Mouse (Mus musculus): ENCODE results near the gene Tacc2. TPM values are rescaled to one million over a fixed set of nuclear protein-coding genes. Genes with fewer than 3 reads are reported as not detected.
"Not testable (repeated sequence)": the region's sequence is repeated elsewhere in the genome, so short reads cannot be mapped to it uniquely, and the experiment has no call there.

Gene Tacc2
- polyA plus RNA-seq, 1 experiment from 2014 or later = 47.4 TPM

DNA sequence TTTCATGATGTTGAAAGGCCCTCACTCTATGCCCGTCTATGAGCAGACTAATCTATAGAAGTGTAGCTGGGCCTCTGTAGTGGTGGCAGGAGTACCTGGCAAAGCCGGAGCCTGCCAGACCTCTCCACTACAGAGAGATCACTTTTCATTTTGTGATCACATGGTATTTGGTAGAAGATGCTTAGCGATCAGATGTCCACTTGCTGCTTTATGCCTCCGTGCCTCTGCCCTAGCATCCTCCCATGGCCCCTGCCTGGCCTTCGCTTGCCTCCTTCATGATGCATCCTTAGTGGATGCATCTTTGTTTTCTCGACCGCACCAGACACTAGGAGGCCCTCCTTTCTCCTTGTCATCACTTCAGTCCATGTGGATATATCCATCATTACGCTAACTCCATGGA lies 79.7 kb downstream of the Tacc2 start:
- Histone ChIP-seq H3K36me3 (ENCODE audit: control insufficient read depth, insufficient read depth, low read length) (no peaks in the 10 kb centered on the region), H3K27ac (ENCODE audit: low read depth, low read length) (no peak overlapping the region), H3K4me1 (replicated peaks; ENCODE audit: control insufficient read depth, insufficient read depth, low read length) (0 out of 2 replicates have a peak, but pooled peaks cover 4% of the 10 kb centered on the region), H3K9ac (ENCODE audit: low read length) (no peak overlapping the region), H3K4me3 (ENCODE audit: low read depth, low read length) (no peak overlapping the region), H3K4me2 (ENCODE audit: low read depth, low read length, severe bottlenecking) (no peak overlapping the region), H3K9me3 (ENCODE audit: control insufficient read depth, low read length) (no peaks in the 10 kb centered on the region), H3K27me3 (ENCODE audit: control insufficient read depth, insufficient read depth, low read length) (no peaks in the 10 kb centered on the region)
- ATAC-seq (replicated peaks; ENCODE audit: low FRiP score) (no peak), DNase-seq (ENCODE audit: low spot score) (no peak)
- 94% methylated on average over 8 of the region's 8 CpGs for WGBS

DNA sequence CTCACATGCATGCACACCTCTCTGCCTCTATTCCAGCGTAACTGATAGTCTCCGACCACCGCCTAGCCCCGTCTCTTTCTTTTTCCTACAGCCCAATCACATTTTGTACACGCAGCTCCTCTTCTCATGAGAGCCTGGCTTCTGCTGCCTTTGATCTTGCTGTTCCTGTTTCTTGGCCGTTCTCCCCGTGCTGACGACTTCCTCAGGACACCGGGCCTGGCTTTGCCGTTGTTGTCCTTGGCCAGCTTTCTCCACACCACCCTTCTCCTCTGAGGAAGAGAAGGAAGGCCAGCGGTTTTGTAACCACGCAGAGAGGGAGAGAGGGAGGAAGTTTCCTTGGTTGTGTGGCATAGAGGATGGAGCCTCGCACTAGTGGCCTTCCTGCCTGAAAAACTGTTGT lies 80.5 kb downstream of the Tacc2 start:
- DNase-seq (ENCODE audit: low spot score) = no peak
- Histone ChIP-seq H3K9ac (ENCODE audit: low read length) (no peak overlapping the region), H3K36me3 (ENCODE audit: control insufficient read depth, insufficient read depth, low read length) (no peaks in the 10 kb centered on the region), H3K9me3 (ENCODE audit: control insufficient read depth, low read length) (no peaks in the 10 kb centered on the region), H3K27me3 (ENCODE audit: control insufficient read depth, insufficient read depth, low read length) (no peaks in the 10 kb centered on the region), H3K27ac (ENCODE audit: low read depth, low read length) (no peak overlapping the region), H3K4me1 (replicated peaks; ENCODE audit: control insufficient read depth, insufficient read depth, low read length) (peaks cover 6% of the 10 kb centered on the region; the same call in 1 of the 2 replicates), H3K4me3 (ENCODE audit: low read depth, low read length) (no peak overlapping the region), H3K4me2 (ENCODE audit: low read depth, low read length, severe bottlenecking) (no peak overlapping the region)
- WGBS = 90% methylated on average over 13 of the region's 13 CpGs
- no peak for ATAC-seq (replicated peaks; ENCODE audit: low FRiP score)

DNA sequence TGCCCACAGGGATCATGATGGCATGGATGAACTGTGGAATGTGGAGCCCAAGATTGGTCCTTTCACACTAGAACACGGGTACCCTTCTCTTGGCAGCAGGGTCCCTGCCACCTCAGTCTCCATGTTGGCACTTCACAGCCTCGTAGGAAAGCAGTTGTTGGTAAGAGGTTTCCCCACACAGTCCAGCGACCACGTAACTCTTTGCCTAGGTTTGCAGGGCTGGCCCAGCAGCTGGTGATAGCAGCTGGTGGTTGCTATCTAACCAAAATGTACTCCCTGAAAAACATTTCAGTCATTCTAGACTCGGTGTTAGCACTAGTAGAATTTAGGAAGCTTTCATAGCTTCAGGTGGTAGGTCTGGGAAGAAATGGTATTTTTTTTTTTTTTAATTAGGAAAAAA lies 81.9 kb downstream of the Tacc2 start:
- Histone ChIP-seq H3K9me3 (ENCODE audit: control insufficient read depth, low read length) (no peaks in the 10 kb centered on the region), H3K4me1 (replicated peaks; ENCODE audit: control insufficient read depth, insufficient read depth, low read length) (peaks cover 3% of the 10 kb centered on the region; the same call in 1 of the 2 replicates), H3K4me3 (ENCODE audit: low read depth, low read length) (no peak overlapping the region), H3K27me3 (ENCODE audit: control insufficient read depth, insufficient read depth, low read length) (no peaks in the 10 kb centered on the region), H3K27ac (ENCODE audit: low read depth, low read length) (no peak overlapping the region), H3K4me2 (ENCODE audit: low read depth, low read length, severe bottlenecking) (no peak overlapping the region), H3K36me3 (ENCODE audit: control insufficient read depth, insufficient read depth, low read length) (no peaks in the 10 kb centered on the region), H3K9ac (ENCODE audit: low read length) (no peak overlapping the region)
- WGBS = 88% methylated on average over 5 of the region's 5 CpGs
- ATAC-seq (replicated peaks; ENCODE audit: low FRiP score) (no peak), DNase-seq (ENCODE audit: low spot score) (no peak)

DNA sequence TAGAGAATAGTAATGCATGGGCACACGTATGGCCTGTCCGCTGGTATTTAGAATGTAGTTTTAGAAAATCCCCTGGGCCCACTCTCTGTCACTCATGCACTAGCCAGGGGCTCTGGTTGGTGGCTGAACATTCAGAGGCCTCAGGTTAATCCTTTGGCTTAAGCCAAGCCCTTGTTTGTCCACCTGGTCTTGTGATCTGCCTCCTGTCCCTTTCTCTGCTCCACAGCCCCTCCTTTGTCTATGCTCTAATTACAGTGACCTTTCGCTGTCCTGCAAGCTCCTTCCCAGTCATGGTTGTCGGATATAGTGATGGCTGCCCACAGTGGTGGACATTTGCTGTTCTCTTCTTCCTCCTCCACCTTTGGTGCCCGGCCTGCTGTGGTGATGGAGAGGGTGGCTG lies 85.0 kb downstream of the Tacc2 start:
- H3K4me2 ChIP-seq (ENCODE audit: low read depth, low read length, severe bottlenecking) = no peak overlapping the region
- H3K4me1 ChIP-seq (replicated peaks; ENCODE audit: control insufficient read depth, insufficient read depth, low read length) = peaks cover 3% of the 10 kb centered on the region; the same call in 1 of the 2 replicates
- DNase-seq (ENCODE audit: low spot score) = no peak
- 60% methylated on average over 5 of the region's 5 CpGs for WGBS
- H3K27ac ChIP-seq (ENCODE audit: low read depth, low read length) = no peak overlapping the region
- H3K36me3 ChIP-seq (ENCODE audit: control insufficient read depth, insufficient read depth, low read length) = no peaks in the 10 kb centered on the region; the same call in 1 of the 2 replicates
- H3K9me3 ChIP-seq (ENCODE audit: control insufficient read depth, low read length) = no peaks in the 10 kb centered on the region
- ATAC-seq (replicated peaks; ENCODE audit: low FRiP score) = no peak
- no peak overlapping the region for H3K9ac ChIP-seq (ENCODE audit: low read length)
- no peaks in the 10 kb centered on the region for H3K27me3 ChIP-seq (ENCODE audit: control insufficient read depth, insufficient read depth, low read length)
- no peak overlapping the region for H3K4me3 ChIP-seq (ENCODE audit: low read depth, low read length)

DNA sequence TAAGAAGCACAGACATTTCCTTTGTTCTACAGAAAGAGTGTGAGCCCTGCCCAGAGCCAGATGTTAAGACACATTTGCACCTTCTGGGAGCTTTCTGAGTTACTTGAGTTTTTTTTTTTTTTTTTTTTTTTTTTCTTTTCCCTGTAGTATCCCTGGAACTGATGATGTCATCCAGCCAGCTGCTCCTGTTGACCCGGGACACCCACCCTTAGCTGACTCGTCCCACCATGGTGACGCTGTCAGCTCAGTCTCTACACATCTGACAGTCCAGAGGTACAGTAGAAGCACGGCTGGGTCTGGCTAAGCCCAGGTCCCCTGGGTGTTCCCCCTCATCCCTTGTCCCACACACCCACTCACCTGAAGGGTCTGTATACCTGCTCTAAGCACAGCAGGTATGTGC lies 85.6 kb downstream of the Tacc2 start:
- WGBS = 80% methylated on average over 4 of the region's 4 CpGs
- no peak overlapping the region for H3K4me2 ChIP-seq (ENCODE audit: low read depth, low read length, severe bottlenecking)
- H3K27me3 ChIP-seq (ENCODE audit: control insufficient read depth, insufficient read depth, low read length) = no peaks in the 10 kb centered on the region
- H3K9me3 ChIP-seq (ENCODE audit: control insufficient read depth, low read length) = no peaks in the 10 kb centered on the region
- peaks cover 3% of the 10 kb centered on the region; the same call in 1 of the 2 replicates for H3K4me1 ChIP-seq (replicated peaks; ENCODE audit: control insufficient read depth, insufficient read depth, low read length)
- no peak overlapping the region for H3K4me3 ChIP-seq (ENCODE audit: low read depth, low read length)
- no peak overlapping the region for H3K27ac ChIP-seq (ENCODE audit: low read depth, low read length)
- no peak overlapping the region for H3K9ac ChIP-seq (ENCODE audit: low read length)
- H3K36me3 ChIP-seq (ENCODE audit: control insufficient read depth, insufficient read depth, low read length) = no peaks in the 10 kb centered on the region; the same call in 1 of the 2 replicates
- ATAC-seq (replicated peaks; ENCODE audit: low FRiP score) = no peak; the same call in 1 of the 2 replicates
- no peak for DNase-seq (ENCODE audit: low spot score)

DNA sequence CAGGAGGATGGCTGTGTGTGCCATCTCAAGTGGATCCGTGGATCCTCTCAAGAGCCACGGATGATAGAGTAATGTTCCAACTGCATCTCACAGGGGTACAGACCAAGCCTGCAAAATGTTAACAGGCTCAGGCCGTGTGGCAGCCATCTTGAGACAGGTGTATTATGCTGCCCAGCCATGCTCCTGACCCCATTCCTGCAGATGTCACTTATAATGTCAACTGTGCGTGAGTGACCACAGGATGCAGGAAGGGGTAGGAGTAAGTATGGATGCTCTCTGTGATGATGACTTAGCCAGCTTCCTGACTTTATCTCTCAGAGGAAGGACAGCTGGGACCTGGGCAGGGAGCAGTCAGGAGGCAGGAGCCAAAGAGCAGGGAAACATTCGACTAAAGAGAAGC lies 86.8 kb downstream of the Tacc2 start:
- Histone ChIP-seq H3K4me2 (ENCODE audit: low read depth, low read length, severe bottlenecking) (no peak overlapping the region), H3K4me3 (ENCODE audit: low read depth, low read length) (no peak overlapping the region), H3K9me3 (ENCODE audit: control insufficient read depth, low read length) (no peaks in the 10 kb centered on the region), H3K27me3 (ENCODE audit: control insufficient read depth, insufficient read depth, low read length) (no peaks in the 10 kb centered on the region), H3K4me1 (replicated peaks; ENCODE audit: control insufficient read depth, insufficient read depth, low read length) (peaks cover 5% of the 10 kb centered on the region; the same call in 1 of the 2 replicates), H3K9ac (ENCODE audit: low read length) (no peak overlapping the region), H3K36me3 (ENCODE audit: control insufficient read depth, insufficient read depth, low read length) (no peaks in the 10 kb centered on the region; the same call in 1 of the 2 replicates), H3K27ac (ENCODE audit: low read depth, low read length) (no peak overlapping the region)
- ATAC-seq (replicated peaks; ENCODE audit: low FRiP score) (no peak), DNase-seq (ENCODE audit: low spot score) (no peak)
- WGBS = 94% methylated on average over 5 of the region's 5 CpGs

DNA sequence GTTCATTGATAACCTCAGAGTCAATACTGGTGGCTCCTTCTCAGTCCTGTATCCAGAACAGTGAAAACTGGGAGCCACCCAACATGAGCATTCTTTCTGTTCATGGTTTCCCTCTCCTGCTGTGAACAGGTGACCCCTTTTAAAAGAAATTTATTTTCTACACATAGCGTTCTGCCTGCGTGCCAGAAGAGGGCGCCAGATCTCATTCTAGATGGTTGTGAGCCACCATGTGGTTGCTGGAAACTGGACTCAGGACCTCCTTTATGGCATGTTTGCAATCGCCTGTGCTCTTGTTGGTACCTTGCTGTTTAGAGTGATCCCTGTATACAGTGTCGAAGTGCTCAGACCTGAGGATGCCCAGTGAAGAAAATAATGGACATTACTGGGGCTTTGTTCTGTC lies 87.4 kb downstream of the Tacc2 start:
- H3K36me3 ChIP-seq (ENCODE audit: control insufficient read depth, insufficient read depth, low read length) = no peaks in the 10 kb centered on the region; the same call in 1 of the 2 replicates
- H3K4me1 ChIP-seq (replicated peaks; ENCODE audit: control insufficient read depth, insufficient read depth, low read length) = peaks cover 5% of the 10 kb centered on the region; the same call in 1 of the 2 replicates
- DNase-seq (ENCODE audit: low spot score) (no peak), ATAC-seq (replicated peaks; ENCODE audit: low FRiP score) (no peak)
- H3K4me3 ChIP-seq (ENCODE audit: low read depth, low read length) = no peak overlapping the region
- no peak overlapping the region for H3K4me2 ChIP-seq (ENCODE audit: low read depth, low read length, severe bottlenecking)
- H3K9me3 ChIP-seq (ENCODE audit: control insufficient read depth, low read length) = no peaks in the 10 kb centered on the region
- H3K27me3 ChIP-seq (ENCODE audit: control insufficient read depth, insufficient read depth, low read length) = no peaks in the 10 kb centered on the region
- no peak overlapping the region for H3K27ac ChIP-seq (ENCODE audit: low read depth, low read length)
- no peak overlapping the region for H3K9ac ChIP-seq (ENCODE audit: low read length)
- 87% methylated on average over 5 of the region's 5 CpGs for WGBS

DNA sequence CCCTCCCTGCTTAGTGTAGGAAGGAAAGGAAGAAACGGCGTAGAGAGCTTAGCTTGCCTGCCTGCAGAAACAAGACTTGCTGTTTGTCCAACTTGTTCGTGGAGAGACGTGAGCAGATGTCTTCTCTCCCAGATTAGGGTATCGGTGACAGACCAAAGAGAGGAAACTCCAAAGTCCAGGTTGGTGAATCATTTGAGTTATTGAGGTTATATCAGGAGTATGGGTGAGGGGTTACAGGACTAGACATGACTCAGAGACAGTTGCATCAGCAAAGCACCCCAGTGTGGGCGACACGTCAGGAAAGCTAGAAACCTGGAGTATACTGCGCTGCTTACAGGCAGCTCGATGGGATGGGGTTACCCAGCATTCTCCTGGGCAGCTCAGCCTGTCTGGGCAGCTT lies 88.1 kb downstream of the Tacc2 start:
- H3K4me3 ChIP-seq (ENCODE audit: low read depth, low read length) = no peak overlapping the region
- no peak overlapping the region for H3K9ac ChIP-seq (ENCODE audit: low read length)
- H3K4me2 ChIP-seq (ENCODE audit: low read depth, low read length, severe bottlenecking) = no peak overlapping the region
- no peak overlapping the region for H3K27ac ChIP-seq (ENCODE audit: low read depth, low read length)
- H3K27me3 ChIP-seq (ENCODE audit: control insufficient read depth, insufficient read depth, low read length) = no peaks in the 10 kb centered on the region
- no peaks in the 10 kb centered on the region for H3K9me3 ChIP-seq (ENCODE audit: control insufficient read depth, low read length)
- no peak for ATAC-seq (replicated peaks; ENCODE audit: low FRiP score)
- 95% methylated on average over 9 of the region's 9 CpGs for WGBS
- no peaks in the 10 kb centered on the region; the same call in 1 of the 2 replicates for H3K36me3 ChIP-seq (ENCODE audit: control insufficient read depth, insufficient read depth, low read length)
- no peak for DNase-seq (ENCODE audit: low spot score)
- H3K4me1 ChIP-seq (replicated peaks; ENCODE audit: control insufficient read depth, insufficient read depth, low read length) = peaks cover 5% of the 10 kb centered on the region; the same call in 1 of the 2 replicates

DNA sequence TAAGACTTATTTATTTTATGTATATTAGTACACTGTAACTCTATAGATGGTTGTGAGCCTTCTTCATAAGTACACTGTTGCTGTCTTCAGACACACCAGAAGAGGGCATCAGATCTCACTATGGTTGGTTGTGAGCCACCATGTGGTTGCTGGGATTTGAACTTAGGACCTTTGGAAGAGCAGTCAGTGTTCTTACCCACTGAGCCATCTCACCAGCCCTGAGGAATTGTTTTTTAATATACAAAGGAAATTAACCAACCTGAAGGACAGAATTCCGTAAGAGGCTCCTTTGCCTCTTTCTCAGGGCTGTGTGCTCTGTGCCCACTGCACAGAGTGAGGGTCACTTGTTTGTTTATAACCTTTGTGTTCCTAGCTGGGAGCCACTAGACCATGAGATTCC lies 90.8 kb downstream of the Tacc2 start:
- H3K9me3 ChIP-seq (ENCODE audit: control insufficient read depth, low read length); H3K4me1 ChIP-seq (replicated peaks; ENCODE audit: control insufficient read depth, insufficient read depth, low read length); DNase-seq (ENCODE audit: low spot score); H3K27ac ChIP-seq (ENCODE audit: low read depth, low read length); H3K4me3 ChIP-seq (ENCODE audit: low read depth, low read length); H3K27me3 ChIP-seq (ENCODE audit: control insufficient read depth, insufficient read depth, low read length); ATAC-seq (replicated peaks; ENCODE audit: low FRiP score); H3K9ac ChIP-seq (ENCODE audit: low read length); H3K36me3 ChIP-seq (ENCODE audit: control insufficient read depth, insufficient read depth, low read length); H3K4me2 ChIP-seq (ENCODE audit: low read depth, low read length, severe bottlenecking): not testable (repeated sequence)
- 77% methylated on average over 1 of the region's 1 CpGs for WGBS
